Mouse (Mus musculus) neural tube, embryonic 11.5 days (tissue): ENCODE measurements around the gene Haao. TPM values are rescaled to one million over a fixed set of nuclear protein-coding genes. Genes with fewer than 3 reads are reported as not detected.
A peak's percentile ranks its signal among the peaks of the same experiment; 100 is the strongest.

Experiments used
- ATAC-seq: fragments of 200-750 bp; cut with Nextera tagmentation; 2 replicates; pipeline ENCODE4 v1.8.0; 2017; ENCODE audit warnings: moderate number of reproducible peaks, mild to moderate bottlenecking, moderate TSS enrichment, moderate library complexity; ENCODE audit not compliant: insufficient read depth, low FRiP score, low TSS enrichment
- DNase-seq: peaks from one replicate; pipeline ENCODE4 v3.0.0-alpha.2; 2015; ENCODE audit warnings: low spot score
- H3K27ac ChIP-seq: fragments of 300-500 bp; sonication (generic); 2 replicates; pipeline ENCODE4 v1.5.1; 2014; ENCODE audit warnings: low read depth, mild to moderate bottlenecking, low read length
- H3K27me3 ChIP-seq: fragments of 300-500 bp; sonication (generic); 2 replicates; pipeline ENCODE4 v1.6.1; 2014; ENCODE audit warnings: mild to moderate bottlenecking, low read length, mixed read lengths; ENCODE audit not compliant: control insufficient read depth, insufficient read depth
- H3K36me3 ChIP-seq: fragments of 300-500 bp; sonication (generic); 2 replicates; pipeline ENCODE4 v1.6.1; 2014; ENCODE audit warnings: mild to moderate bottlenecking, low read length, moderate library complexity, mixed read lengths; ENCODE audit not compliant: control insufficient read depth, insufficient read depth
- H3K4me1 ChIP-seq: fragments of 300-500 bp; sonication (generic); 2 replicates; pipeline ENCODE4 v1.6.1; 2014; ENCODE audit warnings: low read length, mixed read lengths; ENCODE audit not compliant: control insufficient read depth, insufficient read depth
- H3K4me2 ChIP-seq: fragments of 300-500 bp; sonication (generic); 2 replicates; pipeline ENCODE4 v1.6.1; 2014; ENCODE audit warnings: low read depth, mild to moderate bottlenecking, moderate library complexity
- H3K4me3 ChIP-seq: fragments of 300-500 bp; sonication (generic); 2 replicates; pipeline ENCODE4 v1.5.1; 2014; ENCODE audit warnings: low read depth, low read length
- H3K9ac ChIP-seq: fragments of 300-500 bp; sonication (generic); 2 replicates; pipeline ENCODE4 v1.6.1; 2014; ENCODE audit warnings: mild to moderate bottlenecking, low read length
- H3K9me3 ChIP-seq: fragments of 300-500 bp; sonication (generic); 2 replicates; pipeline ENCODE4 v1.6.1; 2016; ENCODE audit warnings: low read length; ENCODE audit not compliant: control insufficient read depth
- WGBS: fragments of 180-500 bp; shearing (Covaris S2); extraction: QIAGEN DNeasy Blood & Tissue Kit; methylation state at CpG from one replicate; pipeline ENCODE4 v1.1.7; 2014; 5-methylcytosine and 5-hydroxymethylcytosine counted together
- polyA plus RNA-seq: library from polyadenylated mRNA; unstranded; fragments of >200 nt; fragmentation: Nextera tagmentation; extraction: Ambion mirVana; gene quantifications from 2 replicates; pipeline ENCODE4 v1.2.1, GENCODE M21; 2014

Haao gene
- polyA plus RNA-seq: not detected in 2 replicates

DNA sequence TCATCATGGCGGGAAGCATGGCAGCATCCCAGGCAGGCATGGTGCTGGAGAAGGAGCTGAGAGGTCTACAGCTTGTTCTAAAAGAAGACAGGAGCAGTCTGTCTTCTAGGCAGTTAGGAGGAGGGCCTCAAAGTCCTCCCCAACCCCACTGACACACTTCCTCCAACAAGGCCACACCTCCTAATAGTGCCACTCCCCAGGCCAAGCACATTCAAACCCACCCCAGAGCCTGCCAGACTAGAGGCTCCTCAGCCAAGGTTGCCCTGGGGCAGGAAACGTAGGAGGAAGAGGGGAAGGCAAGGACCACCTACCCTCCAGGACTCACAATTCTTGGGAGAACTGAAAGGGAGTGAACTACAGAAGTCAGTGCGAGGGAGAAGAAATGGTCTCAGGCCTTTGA is at the start of gene Haao:
Gene Haao, minus strand, starts transcription at position 149 of the 400 bp plus-strand sequence.
- Histone ChIP-seq H3K4me1 (no peaks in the 10 kb centered on the region), H3K9me3 (no peaks in the 10 kb centered on the region), H3K27ac (no peak within 1 kb of the TSS), H3K4me2 (no peak within 1 kb of the TSS), H3K36me3 (no peaks in the 10 kb centered on the region), H3K4me3 (no peak within 1 kb of the TSS), H3K27me3 (no peaks in the 10 kb centered on the region), H3K9ac (no peak within 1 kb of the TSS)
- ATAC-seq (no peak), DNase-seq (no peak)
- 76% methylated on average over 3 of the region's 3 CpGs for WGBS

DNA sequence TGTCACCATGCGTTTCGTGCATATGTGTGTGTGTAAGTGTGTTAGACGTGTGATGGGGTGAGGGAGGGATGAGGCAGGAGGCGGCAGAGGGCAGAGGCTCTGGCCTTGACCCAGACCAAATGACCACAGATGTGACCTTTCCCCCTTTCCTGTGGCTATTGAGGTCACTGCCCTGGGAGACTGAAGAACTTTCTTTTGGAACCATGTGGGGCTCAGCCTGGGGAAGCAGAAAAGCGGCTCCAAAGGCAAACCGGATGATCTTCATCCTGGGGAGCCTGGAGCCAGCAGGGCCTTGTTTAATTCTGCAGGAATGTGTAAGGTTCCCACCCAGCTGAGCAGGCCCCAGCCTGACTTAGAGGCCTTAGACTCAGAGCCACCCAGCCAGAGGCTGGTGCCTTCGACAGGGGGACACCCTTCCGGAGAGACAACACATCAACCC is 49.6 kb upstream of the Haao start:
- no peaks in the 10 kb centered on the region for H3K36me3 ChIP-seq
- ATAC-seq: no peak
- H3K9ac ChIP-seq: no peak overlapping the region
- no peak overlapping the region for H3K4me2 ChIP-seq
- WGBS: 59% methylated on average over 8 of the region's 8 CpGs
- H3K27ac ChIP-seq: no peak overlapping the region
- peaks cover 5% of the 10 kb centered on the region; the same call in 1 of the 2 replicates for H3K4me1 ChIP-seq
- no peaks in the 10 kb centered on the region for H3K9me3 ChIP-seq
- H3K27me3 ChIP-seq: 0 out of 2 replicates have a peak, but pooled peaks cover 2% of the 10 kb centered on the region
- no peak for DNase-seq
- no peak overlapping the region for H3K4me3 ChIP-seq

DNA sequence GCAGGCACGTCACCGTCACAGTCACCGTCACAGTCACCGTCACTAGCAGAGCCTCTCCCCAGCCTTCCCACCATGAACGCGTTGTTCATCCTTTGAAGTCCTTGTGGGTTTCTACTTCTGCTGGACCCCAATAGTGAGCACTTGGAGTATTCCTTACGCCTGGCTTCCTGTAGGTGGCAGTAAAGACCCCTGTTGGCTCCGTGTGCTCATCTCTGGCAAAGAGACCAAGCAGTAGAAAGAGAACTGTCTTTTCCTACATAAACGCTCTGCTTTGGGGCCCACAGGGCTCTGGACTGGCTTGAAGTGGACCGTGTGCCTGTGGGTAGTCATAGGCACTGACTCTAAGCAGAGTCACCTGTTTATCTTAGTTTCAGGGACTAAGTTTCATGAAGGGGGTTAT is 49.0 kb upstream of the Haao start:
- DNase-seq (peak; percentile 72), ATAC-seq (no peak)
- Histone ChIP-seq H3K4me3 (no peak overlapping the region), H3K4me2 (no peak overlapping the region), H3K4me1 (0 out of 2 replicates have a peak, but pooled peaks cover 2% of the 10 kb centered on the region), H3K9ac (no peak overlapping the region), H3K9me3 (no peaks in the 10 kb centered on the region), H3K36me3 (no peaks in the 10 kb centered on the region), H3K27ac (no peak overlapping the region), H3K27me3 (0 out of 2 replicates have a peak, but pooled peaks cover 2% of the 10 kb centered on the region)
- 28% methylated on average over 10 of the region's 10 CpGs for WGBS

DNA sequence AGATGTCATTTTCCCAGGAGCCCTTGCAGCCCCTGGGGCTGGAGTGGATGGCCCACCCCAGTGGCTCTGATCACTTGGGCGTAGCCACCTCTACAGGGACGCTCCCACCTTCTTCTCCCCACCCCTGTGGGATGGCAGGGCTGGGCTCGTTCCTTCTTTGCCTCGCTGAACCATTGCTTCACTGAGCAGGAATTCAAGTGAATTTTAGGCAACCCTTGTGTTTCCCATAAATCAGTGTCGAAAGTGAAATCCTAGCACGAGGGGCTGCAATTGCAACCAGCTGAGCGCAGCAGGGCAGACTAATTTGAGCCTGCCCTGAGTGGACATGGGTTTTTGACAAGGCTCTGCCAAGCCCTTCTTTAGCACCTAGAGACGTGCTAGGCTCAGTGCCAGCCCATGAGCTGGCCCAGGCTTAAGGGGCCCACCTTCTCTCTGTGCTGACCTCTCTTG is 47.6 kb upstream of the Haao start:
- ATAC-seq (no peak), DNase-seq (no peak)
- no peak overlapping the region; the same call in 1 of the 2 replicates for H3K27ac ChIP-seq
- WGBS: 45% methylated on average over 8 of the region's 8 CpGs
- H3K27me3 ChIP-seq: 0 out of 2 replicates have a peak, but pooled peaks cover 2% of the 10 kb centered on the region
- H3K9ac ChIP-seq: no peak overlapping the region
- H3K9me3 ChIP-seq: no peaks in the 10 kb centered on the region
- H3K36me3 ChIP-seq: no peaks in the 10 kb centered on the region
- 0 out of 2 replicates have a peak, but pooled peaks cover 2% of the 10 kb centered on the region for H3K4me1 ChIP-seq
- H3K4me3 ChIP-seq: no peak overlapping the region
- no peak overlapping the region for H3K4me2 ChIP-seq

DNA sequence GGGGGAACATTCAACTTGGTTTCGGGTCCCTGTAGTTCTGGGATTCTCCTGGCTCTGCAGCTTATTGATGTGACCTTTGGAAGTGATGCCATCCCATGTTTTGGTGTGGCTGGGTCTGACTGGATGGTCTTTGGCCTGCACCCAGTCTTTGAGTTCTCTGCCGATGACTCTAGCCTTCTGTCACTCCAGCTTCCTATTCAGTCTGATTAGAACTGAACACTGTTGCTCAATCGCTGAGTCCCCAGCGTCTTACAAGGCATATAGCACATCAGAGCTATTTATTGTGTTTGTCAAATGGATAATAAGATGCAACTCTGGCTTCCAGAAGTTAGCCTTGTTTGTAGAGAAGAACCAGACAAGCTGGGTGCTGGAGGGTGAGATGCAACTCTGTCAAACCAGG is 45.4 kb upstream of the Haao start:
- no peak for ATAC-seq
- Histone ChIP-seq H3K4me1 (0 out of 2 replicates have a peak, but pooled peaks cover 2% of the 10 kb centered on the region), H3K27ac (no peak overlapping the region), H3K9ac (no peak overlapping the region), H3K4me3 (no peak overlapping the region), H3K9me3 (no peaks in the 10 kb centered on the region), H3K4me2 (no peak overlapping the region), H3K36me3 (no peaks in the 10 kb centered on the region), H3K27me3 (0 out of 2 replicates have a peak, but pooled peaks cover 2% of the 10 kb centered on the region)
- WGBS: 91% methylated on average over 4 of the region's 4 CpGs
- no peak for DNase-seq

DNA sequence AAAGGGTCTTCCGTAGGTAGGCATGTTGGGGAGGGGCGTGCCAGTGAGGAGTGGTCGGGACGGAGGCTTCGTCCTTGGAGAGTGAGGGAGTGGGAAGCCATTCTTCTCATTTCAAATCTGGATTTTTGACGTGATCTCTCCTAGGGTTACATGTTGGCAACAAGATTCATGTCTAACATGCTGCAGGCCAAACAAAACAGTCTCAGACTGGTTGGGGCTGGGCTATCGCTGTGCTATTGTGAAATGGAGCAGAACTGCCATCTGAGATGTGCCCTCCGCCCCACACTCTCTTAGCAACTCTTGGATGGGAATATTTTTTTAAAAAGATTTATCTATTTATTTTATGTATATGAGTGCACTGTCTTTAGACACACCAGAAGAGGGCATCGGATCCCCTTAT is 44.1 kb upstream of the Haao start:
- ATAC-seq: no peak
- WGBS: 72% methylated on average over 9 of the region's 9 CpGs

DNA sequence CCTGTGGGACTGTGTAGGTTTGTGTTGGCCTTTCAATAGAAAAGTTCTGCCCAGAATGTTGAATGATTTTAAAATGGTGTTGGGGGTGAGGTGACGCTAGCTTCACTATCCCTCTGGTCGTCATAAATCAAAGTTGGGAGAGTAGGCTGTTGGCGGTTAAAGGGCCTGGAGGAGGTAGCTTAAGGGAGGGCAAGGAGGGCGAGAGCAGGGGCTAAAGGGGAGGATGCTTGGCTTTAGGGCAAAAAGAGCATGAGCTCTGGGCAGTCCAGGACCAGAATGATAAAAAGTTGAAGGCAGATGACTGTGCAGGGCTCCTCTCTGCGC is 42.6 kb upstream of the Haao start:
- WGBS: 47% methylated on average over 5 of the region's 5 CpGs
- no peak for ATAC-seq
- Histone ChIP-seq H3K9ac (no peak overlapping the region), H3K4me2 (no peak overlapping the region), H3K27me3 (no peaks in the 10 kb centered on the region), H3K4me1 (no peaks in the 10 kb centered on the region), H3K27ac (no peak overlapping the region), H3K9me3 (no peaks in the 10 kb centered on the region), H3K36me3 (no peaks in the 10 kb centered on the region), H3K4me3 (no peak overlapping the region)
- DNase-seq: no peak

More for the DNA sequence above, 44.1 kb upstream of the Haao start:
- no peak for DNase-seq
- Histone ChIP-seq H3K9me3 (no peaks in the 10 kb centered on the region), H3K4me3 (no peak overlapping the region), H3K4me1 (no peaks in the 10 kb centered on the region), H3K9ac (no peak overlapping the region), H3K27ac (no peak overlapping the region), H3K27me3 (no peaks in the 10 kb centered on the region), H3K36me3 (no peaks in the 10 kb centered on the region), H3K4me2 (no peak overlapping the region)

DNA sequence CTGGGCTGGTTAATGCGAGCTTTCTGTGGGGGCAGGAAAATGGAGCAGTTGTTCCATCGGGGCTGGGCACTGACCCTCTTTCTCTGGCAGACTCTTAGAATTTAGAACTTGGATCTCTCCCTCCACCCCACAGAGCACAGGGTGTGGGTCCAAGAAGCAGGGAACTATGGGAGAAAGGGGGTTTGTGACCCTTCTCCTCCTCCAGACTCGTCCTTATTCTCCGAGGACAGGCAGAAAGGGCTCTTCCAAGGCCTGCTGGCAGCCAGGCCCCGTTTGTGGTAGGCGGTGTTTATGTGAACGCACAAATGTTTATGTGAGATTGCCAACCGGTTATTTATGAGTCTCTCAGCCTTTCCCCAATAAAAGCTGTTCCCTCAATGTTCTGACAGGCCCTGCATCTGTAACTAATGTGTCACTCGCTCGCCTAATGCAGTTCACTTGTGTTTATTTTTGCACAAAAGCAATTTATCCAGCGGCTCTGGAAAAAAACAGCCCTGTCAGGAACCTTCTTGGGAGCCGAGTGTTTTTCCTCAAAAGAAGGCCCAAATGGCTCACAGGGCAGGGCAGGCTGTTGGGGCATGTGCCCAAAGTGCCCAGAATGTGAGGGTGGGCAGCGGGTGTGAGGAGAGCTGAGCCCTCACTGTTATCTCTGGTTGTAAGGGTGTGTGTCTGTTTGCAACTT is 42.1 kb upstream of the Haao start:
- DNase-seq: no peak
- Histone ChIP-seq H3K36me3 (no peaks in the 10 kb centered on the region), H3K4me2 (no peak overlapping the region), H3K27ac (no peak overlapping the region), H3K27me3 (no peaks in the 10 kb centered on the region), H3K4me1 (no peaks in the 10 kb centered on the region), H3K4me3 (no peak overlapping the region), H3K9me3 (no peaks in the 10 kb centered on the region), H3K9ac (no peak overlapping the region)
- 44% methylated on average over 13 of the region's 13 CpGs for WGBS
- no peak for ATAC-seq

DNA sequence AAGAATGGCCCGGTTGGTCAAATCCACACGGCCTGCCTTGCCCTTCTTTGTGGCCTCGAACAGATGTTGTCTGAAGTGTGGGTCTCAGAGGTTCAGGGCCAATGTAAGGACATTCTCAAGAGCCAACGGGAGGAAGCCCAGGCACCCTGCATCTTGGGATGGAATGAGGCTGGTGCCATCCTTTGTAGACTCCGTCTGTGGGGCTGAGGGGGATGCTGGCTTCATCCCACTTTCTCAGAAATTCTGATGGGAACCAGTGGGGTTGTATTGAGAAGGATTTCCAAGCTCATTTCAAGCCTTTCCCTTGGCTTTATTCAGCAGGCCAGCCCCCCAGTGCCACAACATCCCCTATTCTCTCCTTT is 41.5 kb upstream of the Haao start:
- no peak overlapping the region for H3K9ac ChIP-seq
- H3K36me3 ChIP-seq: no peaks in the 10 kb centered on the region
- 93% methylated on average over 5 of the region's 5 CpGs for WGBS
- no peak for DNase-seq
- H3K27me3 ChIP-seq: no peaks in the 10 kb centered on the region
- no peak overlapping the region for H3K4me2 ChIP-seq
- no peaks in the 10 kb centered on the region for H3K9me3 ChIP-seq
- no peak overlapping the region for H3K27ac ChIP-seq
- no peak overlapping the region for H3K4me3 ChIP-seq
- ATAC-seq: no peak
- no peaks in the 10 kb centered on the region for H3K4me1 ChIP-seq
